In genomic region chr7:96556756-96557155, GRCm38 (mm10) we compare ENCODE assay signal across 21 mouse cellular contexts.
DNase-seq lines count a peak whose midpoint lies in the region; ATAC-seq and TF ChIP-seq lines count a peak whose summit lies in the region.
"Had no signal": no experiment of that assay in that cellular context is flagged by ENCODE, and none has a peak within 500 bp of the region (broad histone marks: within the 10 kb centered on the region; RNA-seq: fewer than 3 reads in every experiment).

No protein-coding gene starts in this region.

- H3K4me3 ChIP-seq in kidney, embryonic 15.5 days (replicated peaks) = no peak overlapping the region
- no peak overlapping the region for H3K4me3 ChIP-seq in kidney, adult 2 months (ENCODE audit: insufficient read depth, low read depth, low read length)
- H3K4me3 ChIP-seq in limb, embryonic 12.5 days (replicated peaks) = no peak overlapping the region
- H3K4me3 ChIP-seq: heart, adult 2 months; heart, embryonic 15.5 days; hindbrain, embryonic 13.5 days had no signal

- no peak overlapping the region for H3K9ac ChIP-seq in kidney, embryonic 15.5 days
- no peak overlapping the region for H3K9ac ChIP-seq in limb, embryonic 12.5 days (replicated peaks)
- H3K9ac ChIP-seq: forebrain, postnatal 0 days; heart, embryonic 15.5 days; hindbrain, embryonic 13.5 days had no signal

- 30% methylated on average over 5 of the region's 5 CpGs for whole genome bisulfite sequencing in kidney, embryonic 15.5 days
- WGBS in kidney, adult 2 months = 64% methylated on average over 5 of the region's 5 CpGs
- 40% methylated on average over 5 of the region's 5 CpGs for WGBS in limb, embryonic 12.5 days

- H3K27me3 ChIP-seq in kidney, embryonic 15.5 days = no peaks in the 10 kb centered on the region
- H3K27me3 ChIP-seq in kidney, adult 2 months (replicated peaks; ENCODE audit: control insufficient read depth, insufficient read depth, low read length) = no peaks in the 10 kb centered on the region
- peaks cover 3% of the 10 kb centered on the region; the same call in 1 of the 2 replicates for H3K27me3 ChIP-seq in limb, embryonic 12.5 days
- H3K27me3 ChIP-seq: hindbrain, embryonic 13.5 days had no signal

- H3K4me2 ChIP-seq in kidney, embryonic 15.5 days = no peak overlapping the region
- no peak overlapping the region for H3K4me2 ChIP-seq in limb, embryonic 12.5 days
- H3K4me2 ChIP-seq: heart, embryonic 11.5 days; heart, embryonic 15.5 days; hindbrain, embryonic 13.5 days had no signal

- H3K4me1 ChIP-seq in kidney, embryonic 15.5 days = peaks cover 50% of the 10 kb centered on the region
- no peaks in the 10 kb centered on the region for H3K4me1 ChIP-seq in kidney, adult 2 months (ENCODE audit: control insufficient read depth, insufficient read depth, low read length)
- peaks cover 65% of the 10 kb centered on the region for H3K4me1 ChIP-seq in limb, embryonic 12.5 days (replicated peaks)
- H3K4me1 ChIP-seq: heart, embryonic 15.5 days had no signal

- TF ChIP-seq POLR2A in kidney, adult 2 months (IDR thresholded peaks at IDR 0.05; ENCODE audit: low read depth, low read length) = no peak

- H3K27ac ChIP-seq in kidney, embryonic 15.5 days = no peak overlapping the region
- no peak overlapping the region for H3K27ac ChIP-seq in kidney, adult 2 months (ENCODE audit: insufficient read depth, low read depth, low read length)
- H3K27ac ChIP-seq in limb, embryonic 12.5 days = peak overlapping the region; percentile 65; the same call in 1 of the 2 replicates
- H3K27ac ChIP-seq: heart, adult 2 months; heart, embryonic 15.5 days; hindbrain, embryonic 13.5 days had no signal

- peak; percentile 41; the same call in 1 of the 2 replicates for ATAC-seq in kidney, embryonic 15.5 days (replicated peaks; ENCODE audit: low FRiP score)
- ATAC-seq in limb, embryonic 12.5 days (ENCODE audit: insufficient number of reproducible peaks, insufficient read depth, low FRiP score, low TSS enrichment, low read depth) = no peak
- ATAC-seq: CD4-positive, CD25-positive, alpha-beta regulatory T cell, adult 4 months; forebrain, postnatal 0 days had no signal

- peak; percentile 6 for DNase-seq in embryo, embryonic 10 days (ENCODE audit: low spot score)
- no peak for DNase-seq in embryo, embryonic 10.5 days (ENCODE audit: low spot score)
- no peak for DNase-seq in kidney, postnatal 36 days
- peak; percentile 38 for DNase-seq in kidney, postnatal 14 days
- DNase-seq in kidney, adult 2 months = no peak
- DNase-seq: adrenal gland, adult 8-10 months; adrenal gland, postnatal 36 days; B cell, adult 2 months; cerebellum, adult 2 months; cerebellum, postnatal 14 days; forebrain, postnatal 0 days; gastrocnemius, postnatal 14 days; heart, adult 2 months; heart, postnatal 14 days had no signal

- no peak for TF ChIP-seq CTCF in kidney, adult 2 months (conservative IDR thresholded peaks at IDR 0.05; ENCODE audit: insufficient read depth, insufficient read length, low read depth, low read length)

- H3K9me3 ChIP-seq in kidney, embryonic 15.5 days (replicated peaks) = no peaks in the 10 kb centered on the region
- no peaks in the 10 kb centered on the region; the same call in 1 of the 2 replicates for H3K9me3 ChIP-seq in limb, embryonic 12.5 days
- H3K9me3 ChIP-seq: heart, embryonic 15.5 days; hindbrain, embryonic 13.5 days had no signal

- H3K36me3 ChIP-seq in kidney, embryonic 15.5 days = no peaks in the 10 kb centered on the region
- H3K36me3 ChIP-seq in kidney, adult 2 months (ENCODE audit: control insufficient read depth, insufficient read depth, low read length) = no peaks in the 10 kb centered on the region
- H3K36me3 ChIP-seq in limb, embryonic 12.5 days = peaks cover 8% of the 10 kb centered on the region; the same call in 1 of the 2 replicates
- H3K36me3 ChIP-seq: G1E; heart, embryonic 15.5 days; hindbrain, embryonic 13.5 days had no signal

Comparison
In these comparisons a context has a peak if more than half of its experiments do, and no peak if none do; other contexts are left out.
1. DNase-seq: peak in embryo, embryonic 10 days (single experiment) and kidney, postnatal 14 days (single experiment); none in embryo, embryonic 10.5 days (single experiment), kidney, postnatal 36 days (0 of 2) and kidney, adult 2 months (single experiment).